Mouse (Mus musculus): ENCODE data around the gene Gm813.

The Gm813 gene

GRCm38 (mm10) chr16:58607101-58607500 lies 9.7 kb downstream of the Gm813 start:
- DNase-seq (ENCODE audit: extremely low read depth, low read depth, low spot score): no peak

DNA sequence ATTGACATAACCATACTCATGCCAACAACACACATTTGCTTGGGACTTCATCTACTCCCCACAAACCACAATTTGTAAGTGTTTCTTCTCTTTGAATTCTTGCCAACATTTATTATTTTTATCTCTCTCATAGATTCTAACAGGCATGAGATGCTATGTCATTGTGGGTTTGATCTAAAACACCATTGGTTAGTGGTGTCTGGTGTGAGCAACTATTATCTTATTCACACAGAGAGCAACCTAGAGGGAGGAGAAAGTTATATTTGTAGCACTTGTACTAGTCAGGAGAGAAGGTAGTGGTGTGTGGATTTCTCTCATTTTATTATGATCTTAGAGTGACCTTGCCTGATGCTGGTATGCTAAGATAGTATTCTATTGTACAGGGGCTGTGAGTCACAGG lies 12.1 kb downstream of the Gm813 start:
- no peak for DNase-seq (ENCODE audit: extremely low read depth, low read depth, low spot score)

- no peak for DNase-seq (ENCODE audit: extremely low read depth, low read depth, low spot score)
Observed at GRCm38 (mm10) chr16:58603831-58604230, 12.9 kb downstream of the Gm813 start.

GRCm38 (mm10) chr16:58600846-58601245 lies 15.9 kb downstream of the Gm813 start:
- no peak for DNase-seq (ENCODE audit: extremely low read depth, low read depth, low spot score)

GRCm38 (mm10) chr16:58591299-58591698 lies 25.5 kb downstream of the Gm813 start:
- no peak for DNase-seq (ENCODE audit: extremely low read depth, low read depth, low spot score)

DNA sequence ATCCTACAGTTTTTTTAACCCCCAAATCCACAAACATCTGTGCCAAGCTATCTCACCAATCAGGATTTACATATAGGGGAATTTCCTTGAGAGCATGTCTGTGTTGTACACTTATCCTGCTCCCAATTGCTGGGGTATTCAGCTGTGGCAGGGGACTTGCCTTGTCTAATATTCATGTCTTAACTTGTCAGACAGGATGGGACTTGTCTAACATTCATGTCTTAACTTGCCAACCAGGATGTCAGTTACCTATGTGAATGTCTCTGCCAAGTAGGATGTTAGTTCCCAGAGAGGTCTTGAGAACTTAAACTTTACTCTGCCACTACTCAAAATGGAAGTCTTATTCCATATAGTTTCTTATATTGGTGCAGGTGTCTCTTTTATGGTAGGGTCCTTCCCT lies 27.3 kb downstream of the Gm813 start:
- DNase-seq (ENCODE audit: extremely low read depth, low read depth, low spot score): no peak

DNA sequence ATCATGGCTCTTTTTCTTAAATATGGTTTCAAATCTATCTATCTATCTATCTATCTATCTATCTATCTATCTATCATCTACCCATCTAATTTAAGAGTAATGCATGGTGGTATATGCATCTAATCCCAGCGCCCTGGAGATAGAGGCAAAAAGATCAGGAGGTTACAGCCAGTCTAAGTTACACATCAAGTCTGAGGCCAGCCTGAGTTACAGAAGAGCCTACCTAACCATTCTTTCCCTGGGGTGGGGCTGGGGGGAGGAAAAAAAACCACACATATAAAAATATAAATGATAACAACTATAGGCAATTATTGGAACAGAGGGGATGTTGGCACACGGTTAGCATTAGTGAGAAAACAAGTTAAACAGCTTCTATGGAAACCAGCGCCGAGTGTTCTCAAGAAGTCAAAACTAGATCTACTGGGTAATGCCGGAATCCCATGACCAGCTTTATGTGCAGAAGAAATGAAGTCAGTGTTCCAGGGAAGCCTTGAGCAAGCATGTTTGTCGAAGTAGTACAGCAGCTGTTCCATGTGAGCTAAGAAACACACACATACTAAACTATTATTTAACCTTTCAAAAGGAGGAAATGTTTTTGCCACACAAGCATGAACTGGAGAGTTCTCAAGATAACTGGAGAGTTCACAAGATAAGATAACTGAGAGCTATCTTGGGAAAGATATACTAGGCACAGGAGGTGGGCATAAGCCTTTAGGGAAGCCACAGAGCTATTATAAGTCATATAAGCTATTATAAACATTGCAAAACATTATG lies 42.6 kb downstream of the Gm813 start:
- no peak for DNase-seq (ENCODE audit: extremely low read depth, low read depth, low spot score)

GRCm38 (mm10) chr16:58570694-58571264 lies 46.0 kb downstream of the Gm813 start:
- DNase-seq (ENCODE audit: extremely low read depth, low read depth, low spot score): no peak

Measured in fat pad, adult 2 months (tissue).